Mouse (Mus musculus) layer of hippocampus, adult 9-10 months (tissue): ENCODE measurements around the gene Strn4.

Experiments used
- DNase-seq: peaks from one replicate; pipeline ENCODE4 v3.0.0; 2022; ENCODE audit warnings: low spot score

The Strn4 gene

GRCm38 (mm10) chr7:16815351-16815941, at the start of gene Strn4:
Strn4 (plus strand) TSS chr7:16815889.
- no peak for DNase-seq

- DNase-seq: no peak
Observed at GRCm38 (mm10) chr7:16766443-16766842, 49.2 kb upstream of the Strn4 start.

GRCm38 (mm10) chr7:16775888-16776287, 39.8 kb upstream of the Strn4 start:
- DNase-seq: no peak

DNA sequence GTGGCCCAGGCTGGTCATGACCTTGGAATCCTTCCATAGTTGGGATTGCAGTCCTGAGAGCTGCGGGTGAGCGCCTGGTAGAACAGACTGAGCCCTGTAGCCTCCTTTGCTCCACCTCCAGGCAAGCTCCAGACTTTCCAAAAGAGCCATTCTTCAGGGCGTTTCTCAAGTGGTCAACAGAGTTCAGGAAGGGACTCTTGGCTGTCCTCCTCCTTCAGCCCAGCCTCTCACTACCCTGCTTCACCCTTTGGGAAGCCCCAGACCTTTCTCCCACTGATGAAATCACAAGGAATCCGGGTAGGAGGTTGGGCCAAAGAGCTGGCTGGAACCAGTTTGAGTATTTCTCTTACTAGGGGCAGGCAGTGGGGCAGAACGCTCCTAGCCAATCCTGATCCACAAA, 35.6 kb upstream of the Strn4 start:
- DNase-seq: no peak

GRCm38 (mm10) chr7:16780825-16781554, 34.7 kb upstream of the Strn4 start, which contains the start of gene Slc1a5:
Slc1a5 (plus strand) TSS chr7:16781340.
- DNase-seq: peak; percentile 44

GRCm38 (mm10) chr7:16781555-16781815, 34.2 kb upstream of the Strn4 start:
- DNase-seq: no peak

DNA sequence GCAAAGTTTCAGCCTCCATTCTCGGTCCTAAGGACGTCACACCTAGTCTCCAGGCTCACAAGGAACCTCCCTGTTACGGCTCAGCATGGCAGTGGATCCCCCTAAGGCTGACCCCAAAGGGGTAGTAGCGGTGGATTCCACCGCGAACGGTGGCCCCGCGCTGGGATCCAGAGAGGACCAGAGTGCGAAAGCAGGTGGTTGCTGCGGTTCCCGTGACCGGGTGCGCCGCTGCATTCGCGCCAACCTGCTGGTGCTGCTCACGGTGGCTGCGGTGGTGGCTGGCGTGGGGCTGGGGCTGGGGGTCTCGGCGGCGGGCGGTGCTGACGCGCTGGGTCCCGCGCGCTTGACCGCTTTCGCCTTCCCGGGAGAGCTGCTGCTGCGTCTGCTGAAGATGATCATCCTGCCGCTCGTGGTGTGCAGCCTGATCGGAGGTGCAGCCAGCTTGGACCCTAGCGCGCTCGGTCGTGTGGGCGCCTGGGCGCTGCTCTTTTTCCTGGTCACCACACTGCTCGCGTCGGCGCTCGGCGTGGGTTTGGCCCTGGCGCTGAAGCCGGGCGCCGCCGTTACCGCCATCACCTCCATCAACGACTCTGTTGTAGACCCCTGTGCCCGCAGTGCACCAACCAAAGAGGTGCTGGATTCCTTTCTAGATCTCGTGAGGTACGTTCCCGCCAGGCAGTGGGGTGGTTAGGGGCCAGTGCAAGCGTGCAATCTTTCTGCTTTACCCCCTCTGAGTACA, 33.7 kb upstream of the Strn4 start:
- no peak for DNase-seq

DNA sequence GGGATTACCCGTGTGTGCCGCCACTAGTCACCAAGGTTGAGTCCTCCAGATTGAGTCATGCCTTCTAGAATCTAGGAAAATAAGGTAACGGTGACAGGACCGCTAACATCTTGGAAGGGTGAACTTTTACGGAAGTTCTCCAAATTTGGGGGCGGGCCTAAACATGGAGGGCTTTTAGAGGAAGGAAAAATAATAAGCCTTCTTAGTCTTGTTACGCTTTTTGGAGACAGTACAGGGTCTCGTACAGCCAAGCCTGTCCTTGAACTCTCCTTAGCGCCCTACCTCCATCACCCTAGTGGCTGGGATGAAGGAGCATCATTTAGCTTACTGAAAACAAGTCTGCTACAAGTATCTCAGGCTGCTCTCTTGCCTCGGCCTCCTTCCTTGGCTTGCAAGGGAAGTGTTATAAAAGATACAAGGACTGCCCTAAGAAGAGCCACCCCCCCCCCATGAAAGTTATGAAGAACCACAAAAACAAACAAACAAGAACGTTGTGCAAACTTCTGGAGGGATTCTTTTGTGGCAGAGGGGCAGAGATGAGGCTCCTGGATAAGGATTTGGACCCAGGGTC, 33.0 kb upstream of the Strn4 start:
- DNase-seq: no peak

GRCm38 (mm10) chr7:16783224-16783688, 32.4 kb upstream of the Strn4 start:
- DNase-seq: no peak

- no peak for DNase-seq
Observed at GRCm38 (mm10) chr7:16783758-16784415, 31.8 kb upstream of the Strn4 start.

DNA sequence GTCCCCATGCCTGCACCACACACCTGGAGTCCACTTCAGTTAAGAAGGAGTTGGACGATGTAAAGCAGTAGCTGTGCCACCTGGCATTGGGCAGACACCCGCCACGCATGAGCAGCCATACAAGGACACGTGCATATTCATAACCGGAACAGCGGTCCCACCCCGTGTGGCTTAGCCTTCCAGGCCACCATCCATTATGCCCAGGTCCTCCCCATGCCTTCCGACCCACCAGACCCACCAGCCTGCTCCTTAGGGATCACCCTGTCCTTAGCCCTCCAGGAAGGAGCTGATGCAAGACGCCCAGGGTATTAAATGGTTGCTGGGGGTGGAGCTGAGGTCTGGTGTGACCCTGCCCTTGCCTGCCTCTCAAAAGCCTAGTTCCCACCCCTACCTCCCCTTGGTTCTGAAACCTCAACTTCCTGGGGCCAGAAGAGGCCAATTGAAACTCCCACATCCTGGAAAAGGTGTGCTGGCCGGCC, 31.2 kb upstream of the Strn4 start:
- DNase-seq: no peak

GRCm38 (mm10) chr7:16785541-16786083, 30.1 kb upstream of the Strn4 start:
- no peak for DNase-seq

DNA sequence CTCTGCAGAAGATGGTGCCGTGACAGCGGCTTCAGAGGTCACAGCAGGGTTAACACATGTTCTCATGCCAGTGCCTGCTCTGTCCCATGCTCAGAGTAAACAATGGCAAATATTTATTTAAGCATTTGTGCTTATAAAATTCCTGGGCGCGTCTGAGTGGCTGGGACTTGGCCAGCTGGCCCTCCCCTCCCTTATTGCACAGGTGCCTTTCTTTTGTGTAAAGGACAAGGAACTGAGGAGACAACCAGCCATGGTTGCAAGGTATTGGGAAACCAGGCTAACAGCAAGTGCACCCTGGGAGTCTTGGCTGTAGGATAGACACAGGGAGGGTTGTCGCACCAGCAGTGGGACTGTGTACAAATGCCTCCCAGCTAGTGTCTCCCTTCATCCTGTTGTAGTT, 23.4 kb upstream of the Strn4 start:
- DNase-seq: no peak

GRCm38 (mm10) chr7:16793010-16793725, 22.5 kb upstream of the Strn4 start:
- no peak for DNase-seq

DNA sequence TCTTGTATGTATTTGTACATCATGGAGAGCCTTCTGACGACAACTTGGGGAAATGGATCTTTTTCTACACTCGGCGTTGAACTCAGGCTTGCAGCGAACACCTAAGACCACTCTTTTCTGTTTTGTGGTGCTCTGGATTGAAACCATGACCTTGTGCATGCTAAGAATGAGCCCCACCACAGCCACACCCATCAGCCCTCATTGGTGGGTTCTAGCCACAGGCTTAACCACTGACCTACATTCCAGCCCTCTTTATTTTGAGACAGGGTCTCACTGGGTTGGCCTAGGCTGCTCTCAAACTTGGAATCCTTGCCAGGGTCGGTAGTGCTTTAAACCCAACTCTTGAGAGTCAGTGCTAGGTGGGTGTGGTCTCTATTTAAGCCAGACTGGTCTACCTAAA, 20.8 kb upstream of the Strn4 start:
- DNase-seq: no peak

DNA sequence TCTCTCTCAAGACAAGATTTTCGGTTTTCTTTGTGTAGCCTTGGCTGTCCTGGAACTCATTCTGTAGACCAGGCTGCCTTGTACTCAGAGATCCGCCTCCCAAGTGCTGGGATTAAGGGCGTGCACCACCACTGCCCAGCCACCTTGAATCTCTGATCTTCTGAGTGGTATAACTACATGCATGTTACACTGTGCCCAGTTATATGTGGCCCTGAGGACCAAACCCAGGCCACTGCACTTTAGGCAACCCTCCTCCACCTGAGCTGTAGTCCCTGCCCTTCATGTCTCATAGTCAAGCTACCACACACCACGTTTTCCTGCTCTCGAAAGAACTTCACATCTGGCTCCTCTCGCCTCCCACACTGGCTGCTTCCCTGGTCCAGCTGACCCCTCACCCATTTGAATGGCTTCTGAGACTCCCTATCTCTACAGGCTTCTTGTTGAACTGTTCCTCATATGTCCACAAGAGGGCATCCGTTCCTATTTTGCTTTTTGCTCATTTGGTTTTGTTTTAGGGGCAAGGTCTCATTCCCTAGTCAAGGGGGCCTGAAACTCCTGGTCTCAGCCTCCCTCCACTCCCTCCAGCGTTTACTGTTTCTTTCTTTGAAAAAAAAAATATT, 11.2 kb upstream of the Strn4 start:
- DNase-seq: no peak

GRCm38 (mm10) chr7:16807936-16808335, 7.8 kb upstream of the Strn4 start:
- DNase-seq: no peak

GRCm38 (mm10) chr7:16808647-16809046, 7.0 kb upstream of the Strn4 start:
- DNase-seq: no peak

DNA sequence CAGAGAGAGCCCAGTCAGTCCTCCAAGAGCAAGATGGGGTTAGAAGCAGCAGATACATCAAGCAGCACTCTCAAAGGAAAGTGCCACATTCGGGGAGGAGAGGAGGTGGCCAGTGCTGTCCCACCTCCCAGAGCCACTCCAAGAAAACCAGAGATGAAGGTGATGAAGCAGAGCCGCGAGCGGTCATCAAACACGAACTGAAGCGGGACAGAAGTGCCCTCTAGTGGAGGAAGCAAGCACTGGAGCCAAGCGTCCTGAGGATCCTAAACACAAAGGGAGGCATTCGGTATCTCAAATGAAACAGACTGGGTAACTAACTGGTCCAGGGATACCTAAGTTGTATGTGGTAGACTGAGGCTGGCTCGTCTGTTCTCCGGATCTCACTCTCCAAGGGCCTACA, 6.0 kb upstream of the Strn4 start:
- no peak for DNase-seq

GRCm38 (mm10) chr7:16810399-16810919, 5.2 kb upstream of the Strn4 start:
- no peak for DNase-seq
